Mouse (Mus musculus) c-Kit-positive CD71-positive TER-119-positive erythroid progenitor cells, embryonic 14.5 days (primary cell): ENCODE measurements at regions not wholly inside any gene's neighbourhood (a gene's known extent, or its start where the extent isn't known, plus 50 kb on each side); places are given as distances from the start of the nearest gene placed in this dataset.
"Not testable (repeated sequence)": the region's sequence is repeated elsewhere in the genome, so short reads cannot be mapped to it uniquely, and the experiment has no call there.

Experiments used
- DNase-seq: peaks from one replicate; pipeline ENCODE4 v3.0.0-alpha.2; 2013; ENCODE audit warnings: low spot score

DNA sequence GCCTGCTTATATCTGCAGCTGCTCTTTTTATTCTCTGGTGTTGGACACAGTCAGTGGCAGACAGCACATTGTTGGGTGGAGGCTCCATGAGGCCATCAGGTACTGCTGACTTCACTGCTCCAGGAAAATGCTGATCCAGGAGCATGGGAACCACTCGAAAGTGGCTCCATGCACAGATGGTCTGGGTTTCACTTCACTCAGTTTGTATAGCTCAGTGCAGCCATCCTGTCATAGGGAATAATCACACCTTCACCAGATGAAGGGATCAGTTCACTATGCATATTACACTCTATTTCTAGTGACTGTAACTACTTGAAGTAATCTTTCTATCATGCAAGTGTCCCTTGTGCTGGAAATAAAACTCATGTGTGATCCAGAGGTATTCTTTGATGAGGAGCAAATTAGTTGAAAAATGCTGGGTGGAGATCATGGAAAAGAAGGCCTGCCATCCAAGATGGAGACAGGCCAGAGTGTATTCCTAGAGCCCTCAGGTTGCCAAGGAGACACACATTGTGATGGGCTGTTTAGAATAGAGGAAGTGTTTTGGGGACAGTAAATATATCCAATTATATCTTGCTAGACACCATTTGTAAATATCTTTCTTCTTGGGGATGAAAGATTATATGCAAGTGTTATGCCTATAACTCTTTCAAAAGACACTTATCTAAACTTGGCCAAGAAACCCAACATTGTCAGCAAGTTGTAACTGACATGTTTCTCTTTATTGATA lies 103.7 kb upstream of the Arhgap42 start:
- DNase-seq, result no peak

DNA sequence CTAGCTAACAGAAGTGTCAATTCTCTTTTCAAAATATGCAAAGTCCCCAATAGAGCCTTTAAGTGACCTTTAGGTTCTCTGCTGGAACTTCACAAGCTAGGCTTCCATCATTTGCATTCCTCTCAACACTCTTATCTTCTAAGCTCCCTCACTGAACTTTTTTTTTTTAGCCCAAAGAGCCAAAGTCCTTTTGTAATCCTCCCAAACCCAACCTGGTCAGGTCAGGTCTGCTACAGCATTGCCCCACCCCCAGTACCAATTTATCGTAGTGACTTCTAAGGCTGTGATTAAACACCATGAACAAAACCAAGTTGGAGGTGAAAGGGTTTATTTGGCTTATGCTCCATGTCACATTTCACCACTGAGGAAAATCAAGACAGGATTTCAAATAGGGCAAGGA lies 79.7 kb upstream of the Arhgap42 start:
- no peak for DNase-seq

- DNase-seq, result no peak
These were observed 77.1 kb upstream of the Arhgap42 start for GRCm38 (mm10) chr9:9316021-9316420.

- no peak for DNase-seq
These were observed 73.4 kb upstream of the Arhgap42 start for GRCm38 (mm10) chr9:9312274-9312673.

- no peak for DNase-seq
These were observed 72.8 kb upstream of the Arhgap42 start for GRCm38 (mm10) chr9:9311627-9312265.

GRCm38 (mm10) chr9:9311040-9311583 lies 72.2 kb upstream of the Arhgap42 start:
- DNase-seq, result not testable (repeated sequence)

DNA sequence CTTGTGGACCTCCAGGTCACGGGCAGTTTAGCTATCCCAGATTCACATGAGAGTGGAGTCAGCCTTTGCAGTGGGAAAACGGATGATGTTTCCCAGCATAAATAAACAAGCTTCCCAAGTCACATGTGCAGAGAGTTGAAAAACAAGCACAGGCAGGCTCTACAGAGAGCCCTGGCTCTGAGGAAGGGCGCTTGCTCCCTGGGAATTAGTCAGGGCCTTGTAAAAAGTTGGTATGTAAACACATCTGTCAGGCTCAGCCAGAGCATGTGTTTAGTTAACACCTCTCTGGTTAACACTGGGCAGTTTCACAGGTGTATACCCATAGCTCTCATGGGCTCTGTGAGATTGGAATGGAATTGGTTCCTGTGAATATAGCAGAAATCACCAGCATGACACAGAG lies 51.9 kb upstream of the Arhgap42 start:
- no peak for DNase-seq

DNA sequence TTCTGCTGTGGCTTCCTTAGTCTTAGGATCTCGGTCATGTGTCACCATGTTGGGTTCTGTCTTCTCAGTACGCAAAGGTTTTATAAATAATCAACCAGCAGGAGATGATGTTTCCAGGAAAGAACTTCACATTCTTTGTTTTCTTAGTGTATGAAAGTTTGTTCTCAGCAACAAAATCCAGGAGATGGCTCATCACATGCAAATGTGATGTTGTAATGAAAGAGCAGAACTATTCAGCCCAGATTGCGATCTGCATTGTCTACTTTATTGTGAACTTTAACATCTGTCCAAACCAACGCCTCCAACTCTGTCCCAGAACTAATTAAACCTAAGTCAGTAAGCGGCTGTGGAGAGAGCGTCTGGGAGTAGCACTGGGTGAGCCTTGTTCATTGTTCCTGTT lies 50.7 kb upstream of the Arhgap42 start:
- no peak for DNase-seq
